Mouse (Mus musculus) cerebellum, adult 2 months (tissue): ENCODE data around the gene Kif1bp.

Experiments
- CTCF ChIP-seq: fragments of 200-500 bp; IDR thresholded peaks from 2 replicates; pipeline ENCODE4 v1.5.1; 2011; ENCODE audit warnings: low read depth, mild to moderate bottlenecking, control low read depth, low read length, moderate library complexity, borderline replicate concordance; ENCODE audit not compliant: insufficient read depth
- POLR2A ChIP-seq: fragments of 200-500 bp; IDR thresholded peaks from 2 replicates; pipeline ENCODE4 v1.6.1; 2011; ENCODE audit warnings: low read length, control low read depth, borderline replicate concordance; ENCODE audit not compliant: insufficient read depth

- TF ChIP-seq CTCF, result no peak
- TF ChIP-seq POLR2A, result no peak
These were observed 70.5 kb downstream of the Kif1bp start for GRCm38 (mm10) chr10:62507591-62508308.
